Mouse (Mus musculus): ENCODE measurements around the gene Usp22. TPM values are rescaled to one million over a fixed set of nuclear protein-coding genes. Genes with fewer than 3 reads are reported as not detected.
"Not testable (repeated sequence)": the region's sequence is repeated elsewhere in the genome, so short reads cannot be mapped to it uniquely, and the experiment has no call there.

Gene Usp22
- total and polyA plus RNA-seq, 3 experiments, result 48.1 to 65.3 (median 54.7) TPM

DNA sequence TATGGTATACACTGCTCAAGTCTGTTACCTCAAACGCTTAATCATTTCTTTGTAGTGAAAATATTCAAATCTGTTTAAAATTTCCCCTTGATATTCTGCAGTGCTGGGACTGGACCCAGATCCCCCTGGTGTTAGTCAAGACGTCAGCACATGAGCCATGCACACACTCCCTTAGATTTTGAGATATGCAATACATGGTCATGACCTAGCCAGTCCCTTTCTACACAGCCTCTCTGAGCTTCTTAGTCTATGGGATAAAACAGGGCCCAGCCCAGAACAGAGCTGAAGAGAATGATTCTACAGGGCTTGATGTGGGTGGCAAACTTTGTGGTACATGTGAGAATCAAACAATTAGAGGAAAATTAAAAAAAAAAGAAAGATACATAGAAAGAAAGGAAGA, 33.2 kb downstream of the Usp22 start (continued):
- TF ChIP-seq MXI1 (IDR thresholded peaks at IDR 0.05; ENCODE audit: low read depth, low read length), result peak; percentile 68; the same call in 1 of the 2 replicates
- no peak for TF ChIP-seq NELFE (IDR thresholded peaks at IDR 0.05; ENCODE audit: low read depth, low read length)
- TF ChIP-seq CHD2 (IDR thresholded peaks at IDR 0.05; ENCODE audit: low read length), result no peak; the same call in 1 of the 2 replicates
- peak; percentile 34; the same call in 1 of the 2 replicates for TF ChIP-seq UBTF (IDR thresholded peaks at IDR 0.05; ENCODE audit: low read depth, low read length)
- no peak; the same call in 1 of the 2 replicates for TF ChIP-seq MAX (IDR thresholded peaks at IDR 0.05; ENCODE audit: low read length)
- peak; percentile 45; the same call in 1 of the 2 replicates for TF ChIP-seq BHLHE40 (IDR thresholded peaks at IDR 0.05; ENCODE audit: low read depth, low read length)

DNA sequence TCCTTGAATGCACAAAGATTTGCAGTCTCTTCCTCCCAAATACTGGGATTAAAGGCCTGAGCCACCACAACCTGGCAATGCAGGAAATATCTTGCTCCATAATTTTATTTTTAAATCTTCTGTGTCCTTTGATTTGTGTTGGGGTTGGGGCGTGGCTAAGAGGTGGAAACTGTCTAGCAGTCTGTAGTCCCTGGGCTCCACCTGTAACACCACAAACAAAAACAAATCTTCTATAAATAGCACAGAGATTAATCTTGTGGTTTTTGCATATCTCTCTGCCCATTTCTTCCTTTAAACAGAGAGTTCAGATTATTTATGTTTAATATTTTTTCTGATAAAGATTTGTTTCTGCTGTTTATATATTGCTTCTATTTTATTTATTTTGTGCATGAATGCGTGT, 41.9 kb downstream of the Usp22 start:
- peaks cover 11 to 71% of the 10 kb centered on the region in 2 experiments for H3K4me1 ChIP-seq (ENCODE audit: control insufficient read depth in 1 of 2, insufficient read depth in 2 of 2)
- H3K79me2 ChIP-seq (replicated peaks; ENCODE audit: control insufficient read depth, extremely low read depth, insufficient read depth, poor library complexity, severe bottlenecking), result peaks cover 89% of the 10 kb centered on the region
- in situ Hi-C loops (cut with MboI; ENCODE audit: low pct_ligation_motif_present, low pct_unique_long_range_greater_than_20kb, low sequenced_read_pairs) (no loop called here), dilution Hi-C loops (cut with MboI; ENCODE audit: extremely low pct_ligation_motif_present, extremely low pct_unique_long_range_greater_than_20kb, low sequenced_read_pairs) (no loop called here)
- H3K27me3 ChIP-seq (replicated peaks), result no peaks in the 10 kb centered on the region
- no peak overlapping the region for H3K4me3 ChIP-seq (replicated peaks in 1 of 3; ENCODE audit: low read depth in 2 of 3, low read length in 2 of 3, poor library complexity in 1 of 3)
- no peak overlapping the region for H3K27ac ChIP-seq (ENCODE audit: insufficient read depth, low read depth)
- H3K4me2 ChIP-seq (ENCODE audit: insufficient read depth, low read depth, poor library complexity, severe bottlenecking), result peak overlapping the region; percentile 58
- H3K36me3 ChIP-seq (replicated peaks in 1 of 2; ENCODE audit: control insufficient read depth in 1 of 2, insufficient read depth in 1 of 2, low read length in 1 of 2), result peaks cover 24 to 58% of the 10 kb centered on the region in 2 experiments
- 0 out of 2 replicates have a peak overlapping the region, but pooled peaks have one; percentile 10 for H3K9ac ChIP-seq (ENCODE audit: insufficient read depth, low read depth)
- H3K9me3 ChIP-seq (replicated peaks; ENCODE audit: low read length), result peaks cover 10% of the 10 kb centered on the region
- 0 out of 2 replicates have a peak, but pooled peaks have one; percentile 52 for TF ChIP-seq MEF2A (IDR thresholded peaks at IDR 0.05; ENCODE audit: borderline replicate concordance, low read depth, low read length)
- no peak for TF ChIP-seq HCFC1 (IDR thresholded peaks at IDR 0.05; ENCODE audit: low read depth, low read length)
- 0 out of 2 replicates have a peak, but pooled peaks have one; percentile 9 for TF ChIP-seq POLR2A (IDR thresholded peaks at IDR 0.05; ENCODE audit: low read depth, low read length)
- no peak for TF ChIP-seq NELFE (IDR thresholded peaks at IDR 0.05; ENCODE audit: low read depth, low read length)
- TF ChIP-seq UBTF (IDR thresholded peaks at IDR 0.05; ENCODE audit: low read depth, low read length), result 0 out of 2 replicates have a peak, but pooled peaks have one; percentile 21
- 0 out of 2 replicates have a peak, but pooled peaks have one; percentile 4 for TF ChIP-seq RCOR1 (conservative IDR thresholded peaks at IDR 0.05; ENCODE audit: low read depth, low read length)
- no peak for DNase-seq (ENCODE audit: extremely low read depth)

DNA sequence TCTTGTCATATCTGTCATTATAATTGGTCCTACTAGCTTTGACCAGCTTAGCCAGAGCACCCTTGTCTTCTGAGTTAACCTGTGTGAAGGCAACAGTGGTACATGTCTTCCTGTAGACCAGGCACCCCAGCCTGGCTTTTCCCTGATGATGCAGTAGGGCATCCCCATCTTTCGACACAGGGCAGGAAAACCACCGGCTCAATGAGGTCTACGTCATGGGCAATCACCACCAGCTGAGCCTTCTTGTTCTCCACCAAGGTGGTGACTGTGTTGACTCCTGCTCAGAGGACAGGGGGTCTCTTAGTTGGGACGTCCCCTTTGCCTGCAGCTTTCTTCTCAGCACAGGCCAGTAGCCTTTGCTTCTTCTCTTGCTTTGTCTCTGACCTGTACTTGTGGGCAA, 44.2 kb downstream of the Usp22 start:
- H3K4me3 ChIP-seq (replicated peaks in 1 of 3; ENCODE audit: low read depth in 2 of 3, low read length in 2 of 3, poor library complexity in 1 of 3); H3K27me3 ChIP-seq (replicated peaks); H3K9ac ChIP-seq (ENCODE audit: insufficient read depth, low read depth); in situ Hi-C loops (cut with MboI; ENCODE audit: low pct_ligation_motif_present, low pct_unique_long_range_greater_than_20kb, low sequenced_read_pairs); H3K9me3 ChIP-seq (replicated peaks; ENCODE audit: low read length); dilution Hi-C loops (cut with MboI; ENCODE audit: extremely low pct_ligation_motif_present, extremely low pct_unique_long_range_greater_than_20kb, low sequenced_read_pairs): not testable (repeated sequence)
- Histone ChIP-seq H3K36me3 (replicated peaks in 1 of 2; ENCODE audit: control insufficient read depth in 1 of 2, insufficient read depth in 1 of 2, low read length in 1 of 2) (peaks cover 10 to 35% of the 10 kb centered on the region in 2 experiments), H3K4me1 (ENCODE audit: control insufficient read depth in 1 of 2, insufficient read depth in 2 of 2) (peaks cover 14 to 71% of the 10 kb centered on the region in 2 experiments), H3K79me2 (replicated peaks; ENCODE audit: control insufficient read depth, extremely low read depth, insufficient read depth, poor library complexity, severe bottlenecking) (peaks cover 76% of the 10 kb centered on the region), H3K4me2 (ENCODE audit: insufficient read depth, low read depth, poor library complexity, severe bottlenecking) (peak overlapping the region; percentile 73), H3K27ac (ENCODE audit: insufficient read depth, low read depth) (peak overlapping the region; percentile 70)
- peak; percentile 52 for DNase-seq (ENCODE audit: extremely low read depth)
- TF ChIP-seq POLR2A (IDR thresholded peaks at IDR 0.05; ENCODE audit: low read depth, low read length), result peak; percentile 26; the same call in 1 of the 2 replicates
- TF ChIP-seq KAT2A (IDR thresholded peaks at IDR 0.05; ENCODE audit: insufficient replicate concordance, low read length), result 0 out of 2 replicates have a peak, but pooled peaks have one; percentile 35
- peak; percentile 98 for TF ChIP-seq ETS1 (conservative IDR thresholded peaks at IDR 0.05; ENCODE audit: low read depth, low read length)
- 0 out of 2 replicates have a peak, but pooled peaks have one; percentile 26 for TF ChIP-seq MYC (IDR thresholded peaks at IDR 0.05; ENCODE audit: low read depth, low read length)
- TF ChIP-seq MEF2A (IDR thresholded peaks at IDR 0.05; ENCODE audit: borderline replicate concordance, low read depth, low read length), result peak; percentile 60
- peak; percentile 68; the same call in 1 of the 2 replicates for TF ChIP-seq MAZ (IDR thresholded peaks at IDR 0.05; ENCODE audit: low read depth, low read length)
- TF ChIP-seq ELF1 (IDR thresholded peaks at IDR 0.05; ENCODE audit: low read depth, low read length), result 0 out of 2 replicates have a peak, but pooled peaks have one; percentile 37
- TF ChIP-seq ZMIZ1 (IDR thresholded peaks at IDR 0.05; ENCODE audit: low read depth, low read length), result 0 out of 2 replicates have a peak, but pooled peaks have one; percentile 35
- TF ChIP-seq BHLHE40 (IDR thresholded peaks at IDR 0.05; ENCODE audit: low read depth, low read length), result peak; percentile 64
- TF ChIP-seq MAX (IDR thresholded peaks at IDR 0.05; ENCODE audit: low read length), result peak; percentile 53
- TF ChIP-seq IRF4 (IDR thresholded peaks at IDR 0.05; ENCODE audit: low read depth, low read length), result peak; percentile 76
- TF ChIP-seq TCF12 (IDR thresholded peaks at IDR 0.05; ENCODE audit: low read depth, low read length), result peak; percentile 68; the same call in 1 of the 2 replicates
- peak; percentile 60 for TF ChIP-seq CHD2 (IDR thresholded peaks at IDR 0.05; ENCODE audit: low read length)
- TF ChIP-seq SIN3A (IDR thresholded peaks at IDR 0.05; ENCODE audit: low read length), result peak; percentile 81
- peak; percentile 51; the same call in 1 of the 2 replicates for TF ChIP-seq EP300 (IDR thresholded peaks at IDR 0.05; ENCODE audit: low read length)
- 0 out of 2 replicates have a peak, but pooled peaks have one; percentile 49 for TF ChIP-seq RCOR1 (conservative IDR thresholded peaks at IDR 0.05; ENCODE audit: low read depth, low read length)
- TF ChIP-seq MAFK (IDR thresholded peaks at IDR 0.05; ENCODE audit: insufficient replicate concordance, low read length), result 0 out of 2 replicates have a peak, but pooled peaks have one; percentile 23
- 0 out of 2 replicates have a peak, but pooled peaks have one; percentile 32 for TF ChIP-seq NRF1 (IDR thresholded peaks at IDR 0.05; ENCODE audit: low read depth, low read length)
- peak; percentile 70 for TF ChIP-seq MXI1 (IDR thresholded peaks at IDR 0.05; ENCODE audit: low read depth, low read length)
- peak; percentile 27; the same call in 1 of the 2 replicates for TF ChIP-seq HCFC1 (IDR thresholded peaks at IDR 0.05; ENCODE audit: low read depth, low read length)

Measured in CH12.LX (cell line).